Mouse (Mus musculus) spleen, embryonic (tissue): ENCODE measurements at regions not wholly inside any gene's neighbourhood (a gene's known extent, or its start where the extent isn't known, plus 50 kb on each side); places are given as distances from the start of the nearest gene placed in this dataset.

ENCODE experiments used
- CTCF ChIA-PET: fragments of 350-600 bp; sonication (Branson Sonifier 250); formaldehyde crosslinking; loops from one replicate; lab custom pipeline; 2022; lab: Charles Lee

DNA sequence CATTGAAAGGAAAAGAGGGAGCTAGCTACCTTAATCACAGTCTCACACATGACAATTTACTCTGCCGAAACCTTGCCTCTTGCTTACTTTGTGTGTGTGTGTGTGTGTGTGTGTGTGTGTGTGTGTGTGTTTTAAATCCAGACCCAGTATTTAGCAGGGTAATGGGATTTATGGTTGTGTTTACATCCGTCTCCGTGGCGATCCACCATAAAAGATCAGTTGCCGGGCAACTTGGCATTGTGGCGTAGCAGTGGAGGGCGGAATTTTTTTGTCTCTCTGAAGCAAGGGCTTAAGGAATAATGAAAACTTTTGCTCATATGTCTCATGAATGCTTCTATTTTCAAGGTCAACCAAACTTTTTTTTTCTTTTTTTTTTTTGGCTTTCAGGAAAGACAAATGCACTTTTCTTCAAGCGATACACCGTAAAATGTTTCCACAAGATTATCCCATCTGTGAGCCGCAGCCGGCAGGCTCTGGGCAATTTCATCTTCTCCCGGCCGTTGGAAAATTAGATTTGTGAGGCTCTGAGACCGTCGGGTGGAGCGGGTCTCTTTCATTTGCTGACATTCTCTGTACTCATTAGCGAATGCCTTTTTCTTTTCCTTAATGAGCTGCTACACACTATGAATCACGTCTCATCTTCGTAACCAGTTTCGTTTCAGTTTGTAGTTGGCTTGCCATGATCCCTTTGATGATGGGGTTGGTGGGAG, 53.9 kb upstream of the Ptch1 start:
- CTCF ChIA-PET = no interaction called here

DNA sequence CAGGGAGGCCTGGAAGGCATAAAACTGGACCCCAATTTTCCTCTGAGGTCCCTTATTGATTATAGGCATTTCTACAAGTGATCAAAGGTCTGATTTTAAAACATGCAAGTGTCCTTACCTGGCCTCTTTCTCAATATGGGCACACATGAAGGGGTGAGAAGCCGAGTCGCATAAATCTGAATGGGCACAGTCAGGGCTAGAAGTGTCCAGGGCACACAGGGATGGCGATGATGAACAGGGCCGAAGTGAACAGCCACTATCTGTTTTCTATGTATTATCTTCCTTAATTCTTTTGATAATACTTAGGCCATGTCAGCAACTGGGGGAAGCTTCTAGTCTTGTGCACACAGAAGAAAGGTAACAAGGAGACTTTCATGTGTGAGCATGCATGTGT, 54.5 kb upstream of the Ptch1 start:
- CTCF ChIA-PET = no interaction called here

DNA sequence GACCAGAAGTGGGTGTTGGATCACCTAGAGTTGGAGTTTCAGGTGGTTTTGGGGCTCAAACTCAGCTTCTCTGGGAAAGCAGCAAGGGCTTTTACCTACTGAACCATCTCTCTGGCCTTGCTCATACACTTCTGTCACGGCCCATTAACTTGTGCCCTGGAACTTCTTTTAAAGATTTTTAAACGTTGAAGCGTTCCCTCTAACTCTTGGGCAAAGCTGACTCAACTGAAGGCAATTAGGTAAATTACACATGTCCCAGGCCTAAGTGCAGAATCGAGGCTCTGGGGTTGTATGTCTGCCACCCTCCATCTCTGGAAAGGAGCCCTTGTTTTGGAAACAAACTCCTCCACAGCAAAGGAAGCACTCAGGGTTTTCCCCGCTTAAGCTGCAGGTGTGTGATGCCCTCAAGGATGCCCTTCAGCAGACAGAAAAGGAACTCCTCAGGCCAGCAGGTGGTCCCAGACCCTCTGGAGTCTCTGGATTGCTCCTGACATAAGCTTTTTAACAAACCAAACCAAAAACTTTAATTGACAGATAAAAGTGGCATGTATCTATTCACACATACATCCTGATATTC, 58.5 kb upstream of the Ptch1 start:
- CTCF ChIA-PET = no interaction called here

DNA sequence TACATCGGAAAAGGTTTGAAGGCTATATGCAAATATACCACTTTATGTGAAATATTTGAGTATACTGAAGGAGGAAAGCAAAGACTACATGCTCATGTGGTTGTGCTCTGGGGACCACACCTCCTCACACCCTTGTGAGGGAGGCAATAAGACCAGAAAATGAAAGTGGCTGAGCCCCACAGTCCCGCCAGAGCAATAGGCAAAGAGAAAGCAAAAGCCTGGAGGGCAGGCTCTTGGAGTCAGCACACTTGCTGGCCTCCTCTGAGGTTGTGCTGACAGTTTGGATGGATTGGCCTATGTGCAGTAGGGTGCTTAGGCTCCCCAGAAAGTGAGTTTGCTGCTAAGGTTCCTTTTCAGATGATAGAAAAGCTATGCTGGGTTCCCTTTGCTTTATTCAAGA, 60.9 kb upstream of the Ptch1 start:
- CTCF ChIA-PET = interaction anchor here (0.7 kb wide), 1 partner anchor 452 kb away, joined by 3 read pairs; no protein-coding TSS in a partner anchor

DNA sequence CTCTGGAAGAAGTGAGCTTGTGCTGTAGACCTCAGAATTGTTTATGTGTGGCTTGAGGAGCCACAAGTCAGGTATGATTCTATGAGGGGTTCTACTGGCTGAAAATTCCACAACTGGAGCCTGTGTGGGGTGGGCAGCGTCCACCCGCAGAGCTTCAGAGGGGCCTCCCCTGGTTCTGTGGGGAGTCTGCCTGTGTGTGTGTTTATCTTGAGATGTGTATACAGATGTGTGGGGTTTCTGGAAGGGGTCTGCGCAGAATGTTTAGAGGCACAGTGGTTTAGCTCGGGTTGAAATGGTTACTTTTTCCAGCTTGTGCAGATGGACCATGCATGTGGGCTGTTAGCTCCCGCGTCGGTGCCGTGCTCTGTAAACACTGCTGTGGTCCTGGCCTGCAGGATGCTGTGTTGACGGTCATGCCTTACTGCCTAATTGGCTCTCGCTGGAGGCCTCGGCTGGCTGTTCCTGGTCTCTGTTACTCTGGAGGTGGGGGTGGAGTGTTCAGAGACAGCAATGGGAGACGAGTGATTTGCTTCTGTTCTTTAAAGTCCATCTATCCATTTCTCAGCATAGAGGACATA, 68.3 kb upstream of the Ptch1 start:
- CTCF ChIA-PET = no interaction called here

DNA sequence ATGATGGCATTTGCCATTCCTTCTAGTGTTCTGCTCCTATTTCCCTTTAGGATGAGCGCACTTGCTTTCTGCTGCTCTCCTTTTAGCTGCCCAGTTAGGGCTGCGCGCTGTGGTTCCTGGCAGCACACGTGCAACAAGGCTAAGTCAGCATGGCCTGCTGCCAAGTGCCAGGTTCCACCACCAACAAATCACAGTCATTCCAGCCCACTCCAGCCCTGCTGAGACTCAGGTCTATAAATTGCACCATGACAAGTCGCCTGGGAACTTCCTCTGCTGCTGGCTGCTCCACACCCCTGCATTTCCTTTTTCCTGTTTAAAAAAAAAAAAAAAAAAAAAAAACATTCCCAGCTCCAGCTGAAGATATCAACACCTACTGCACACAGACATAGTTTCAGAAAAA, 69.2 kb upstream of the Ptch1 start:
- CTCF ChIA-PET = no interaction called here

DNA sequence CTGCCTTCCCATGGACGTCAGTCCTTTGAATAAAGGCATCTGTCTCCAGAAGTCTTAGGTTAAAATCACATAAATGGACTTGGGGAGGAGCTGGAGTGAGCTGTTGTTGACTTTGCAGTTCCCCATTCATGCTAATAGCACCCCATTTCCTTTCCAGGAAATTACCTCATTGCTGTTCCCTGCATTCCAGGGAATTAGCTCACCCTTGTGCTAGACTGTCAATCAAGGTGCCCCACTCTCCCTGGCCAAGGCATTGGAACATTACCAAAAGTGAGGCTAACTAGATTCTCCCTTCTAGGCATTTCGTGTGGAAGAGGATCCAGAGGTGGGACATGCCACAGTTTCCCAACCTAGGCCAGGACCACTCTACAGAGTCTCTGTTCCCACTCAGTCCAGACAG, 70.0 kb upstream of the Ptch1 start:
- CTCF ChIA-PET = no interaction called here

DNA sequence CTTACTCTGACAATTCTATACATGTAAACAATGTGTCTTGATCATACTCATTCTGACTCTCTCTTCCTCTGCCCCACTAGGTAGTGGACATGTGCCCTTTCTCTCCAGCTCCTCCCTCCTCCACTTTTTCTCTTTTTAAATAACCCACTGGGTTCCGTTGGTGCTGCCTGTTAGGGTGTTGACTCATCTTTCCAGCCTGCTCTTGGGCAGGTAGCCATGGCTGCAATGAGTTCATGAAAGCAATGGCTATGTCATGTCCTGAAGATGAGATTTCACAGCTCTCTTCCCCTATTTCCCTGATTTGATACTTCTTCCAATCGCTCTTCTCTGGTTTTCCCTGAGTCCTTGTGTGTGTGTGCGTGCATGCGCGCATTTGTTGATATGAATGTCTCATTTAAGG, 70.9 kb upstream of the Ptch1 start:
- CTCF ChIA-PET = no interaction called here

DNA sequence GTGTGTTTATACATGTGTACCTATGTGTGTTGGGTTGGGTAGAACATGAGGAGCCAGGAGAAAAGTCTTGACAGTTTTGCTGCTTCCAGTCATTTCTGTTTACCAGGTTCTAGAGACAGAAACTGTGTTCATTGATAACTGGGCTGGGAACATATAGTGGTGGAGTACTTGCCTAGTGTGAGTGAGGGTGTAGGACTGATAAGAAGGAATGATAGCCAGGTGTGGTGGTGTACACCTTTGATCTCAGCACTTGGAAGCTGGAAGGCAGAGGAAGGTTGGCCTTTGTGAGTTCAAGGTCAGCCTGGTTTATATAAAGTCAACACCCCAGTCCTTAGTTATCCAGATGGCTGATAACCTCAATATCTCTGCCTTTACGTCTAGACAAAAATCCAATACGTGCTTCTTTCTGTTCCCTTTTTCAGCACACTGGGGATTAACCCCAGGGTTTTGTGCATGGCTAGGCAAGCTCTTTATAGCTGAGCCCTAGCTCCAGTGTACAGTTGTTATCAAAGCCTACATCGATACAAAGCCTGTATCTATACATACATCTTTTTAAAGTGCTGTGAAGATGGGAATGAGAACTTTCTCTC, 75.8 kb upstream of the Ptch1 start:
- CTCF ChIA-PET = no interaction called here

DNA sequence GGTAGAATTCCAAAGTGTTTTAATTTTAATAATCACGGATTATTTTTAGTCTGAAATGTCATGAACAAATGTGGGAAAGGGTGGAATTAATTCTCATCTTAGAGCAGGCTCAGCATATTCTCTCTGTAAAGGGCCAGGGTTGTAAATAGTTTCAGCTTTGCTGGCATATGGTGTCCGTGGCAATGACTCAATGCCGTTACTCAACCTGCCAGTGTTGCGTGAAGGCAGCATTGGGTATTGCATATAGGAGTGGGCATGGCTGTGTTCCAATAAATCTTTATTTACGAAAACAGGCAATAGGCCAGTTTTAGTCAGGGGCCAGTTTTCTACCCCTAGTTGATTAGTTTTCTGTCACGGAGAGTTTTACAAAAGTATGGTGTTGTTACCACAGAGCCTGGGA, 81.1 kb upstream of the Ptch1 start:
- CTCF ChIA-PET = no interaction called here

DNA sequence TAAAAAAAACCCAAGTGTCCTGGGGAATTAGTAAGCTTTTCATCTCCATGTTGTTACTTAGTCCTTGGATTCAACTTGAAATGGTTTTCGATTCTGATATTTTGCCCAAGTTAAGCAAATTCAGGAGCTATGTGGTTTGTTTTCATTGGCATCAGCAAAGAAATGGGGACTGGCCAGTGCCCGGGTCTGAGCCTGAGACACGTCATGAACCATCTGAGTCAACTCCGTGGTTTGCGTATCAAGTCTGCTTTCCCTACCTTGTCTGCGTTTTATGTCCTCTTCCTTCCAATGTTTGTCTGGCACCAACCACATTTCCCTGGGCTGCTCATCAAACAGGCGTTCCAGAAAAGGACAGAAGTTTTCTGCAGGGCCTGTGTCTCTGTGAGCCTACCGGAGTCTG, 83.7 kb upstream of the Ptch1 start:
- CTCF ChIA-PET = no interaction called here

DNA sequence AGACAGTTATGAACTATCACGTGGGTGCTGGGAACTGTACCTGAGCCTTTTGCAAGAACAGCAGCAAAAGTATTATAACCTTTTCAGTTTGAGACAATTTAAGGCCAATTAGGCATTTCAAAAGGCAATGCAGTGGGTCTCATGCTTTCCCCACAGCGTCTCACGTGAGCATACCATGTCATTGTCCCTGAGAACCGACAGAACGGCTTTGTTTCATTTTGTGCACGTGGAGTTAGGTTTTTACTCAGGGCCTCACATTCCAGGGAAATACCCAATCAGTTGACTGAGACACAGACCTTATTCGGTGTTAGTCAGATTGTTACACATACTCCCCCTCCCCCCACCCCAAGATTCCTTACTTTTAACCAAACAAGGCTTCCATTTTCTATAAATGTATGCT, 86.0 kb upstream of the Ptch1 start:
- CTCF ChIA-PET = no interaction called here

DNA sequence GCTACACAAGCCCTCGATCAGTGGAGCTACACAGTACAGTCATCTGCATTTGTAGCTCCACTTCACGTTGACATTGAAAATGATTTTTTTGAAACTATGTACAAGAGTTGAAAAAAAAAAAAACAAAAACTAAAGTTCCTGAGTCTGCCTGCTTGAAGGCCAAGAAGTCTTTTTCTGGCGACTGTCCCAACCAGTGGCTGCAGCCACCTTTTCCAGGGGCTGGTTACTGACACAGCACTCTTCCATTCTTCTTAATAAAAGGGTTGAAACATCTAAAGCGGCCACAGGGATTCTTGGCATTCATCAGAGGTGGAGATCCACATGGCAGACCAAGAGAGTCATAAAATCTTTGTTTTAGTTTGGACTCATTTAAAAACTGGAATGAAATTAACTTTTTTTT, 87.0 kb upstream of the Ptch1 start:
- CTCF ChIA-PET = no interaction called here

DNA sequence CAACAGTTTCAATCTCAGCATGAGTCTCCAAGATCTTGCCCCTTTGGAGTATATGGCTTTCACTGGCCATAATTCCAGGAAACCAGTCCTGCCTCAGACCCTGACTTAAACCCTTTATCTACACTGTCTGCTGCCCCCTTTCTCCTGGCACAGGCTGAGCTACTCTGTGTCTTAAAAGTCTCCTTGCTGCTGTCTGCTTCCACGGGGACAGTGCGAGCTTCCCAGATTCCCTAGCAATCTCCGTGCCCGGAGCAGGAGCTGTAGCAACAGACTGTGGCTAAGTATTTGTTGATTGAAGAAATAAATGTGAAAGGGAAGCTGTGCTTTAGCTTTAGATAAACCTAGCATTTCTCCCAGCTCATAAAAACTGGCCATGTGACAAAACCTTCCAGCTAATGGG, 95.2 kb upstream of the Ptch1 start:
- CTCF ChIA-PET = no interaction called here

DNA sequence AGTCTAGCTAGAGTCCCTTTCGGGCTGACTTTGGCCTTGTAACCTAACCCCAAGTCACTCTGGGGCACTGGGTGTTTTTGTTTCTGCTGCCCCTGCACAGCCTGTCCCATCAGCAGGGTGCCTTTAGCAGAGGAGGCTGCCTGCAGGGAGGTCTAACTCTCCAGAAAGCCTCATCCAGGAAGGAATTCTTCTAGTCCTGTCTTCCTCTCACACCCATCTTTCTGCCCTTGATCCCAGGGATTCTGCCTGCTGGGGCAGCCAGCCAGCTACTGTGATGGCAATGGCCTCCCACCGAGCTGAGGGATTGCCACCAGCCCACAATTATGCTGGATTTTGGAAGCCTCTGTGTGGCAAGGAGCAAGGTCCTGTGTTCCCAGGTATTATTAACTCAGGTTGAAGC, 95.6 kb upstream of the Ptch1 start:
- CTCF ChIA-PET = interaction anchor here (0.6 kb wide), 1 partner anchor 1216 kb away, joined by 8 read pairs; no protein-coding TSS in a partner anchor

DNA sequence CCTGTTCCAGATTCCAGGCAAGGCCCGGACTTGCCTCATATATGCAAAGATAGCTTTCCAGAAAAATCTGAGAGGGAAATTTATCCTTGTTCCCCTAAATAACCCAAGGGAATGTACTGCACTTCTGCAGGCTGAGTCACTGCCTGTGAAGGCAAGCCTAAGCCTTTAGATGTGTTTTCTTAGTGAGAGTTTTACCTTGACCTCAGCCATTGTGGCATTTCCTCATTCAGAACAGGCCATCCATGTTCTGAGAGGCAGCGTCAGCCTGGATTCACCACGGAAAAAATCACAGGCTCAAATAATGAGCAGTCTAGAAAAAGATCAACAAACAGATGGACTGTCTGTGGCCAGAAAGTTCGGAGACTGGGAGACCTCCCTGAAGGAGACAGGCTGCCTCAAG, 99.0 kb upstream of the Ptch1 start:
- CTCF ChIA-PET = no interaction called here

DNA sequence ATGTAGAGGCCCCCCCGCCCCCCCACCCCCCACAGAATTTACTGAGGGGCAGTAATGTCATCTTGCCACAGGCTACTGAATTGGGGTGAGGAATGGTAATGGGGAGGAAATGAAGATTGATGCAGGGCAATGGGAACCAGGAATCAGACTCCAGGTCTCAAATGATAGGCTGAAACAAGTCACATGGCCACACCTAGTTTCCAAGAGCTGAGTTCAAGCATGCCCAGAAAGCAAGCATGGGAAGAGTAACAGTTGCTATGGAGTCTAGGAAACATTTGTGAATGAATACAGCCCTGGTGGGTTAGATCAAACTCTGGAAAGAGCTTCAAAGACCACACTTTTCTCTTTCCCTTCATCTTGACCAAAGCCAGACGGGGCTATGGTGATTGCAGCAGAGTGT, 104.3 kb upstream of the Ptch1 start:
- CTCF ChIA-PET = no interaction called here

DNA sequence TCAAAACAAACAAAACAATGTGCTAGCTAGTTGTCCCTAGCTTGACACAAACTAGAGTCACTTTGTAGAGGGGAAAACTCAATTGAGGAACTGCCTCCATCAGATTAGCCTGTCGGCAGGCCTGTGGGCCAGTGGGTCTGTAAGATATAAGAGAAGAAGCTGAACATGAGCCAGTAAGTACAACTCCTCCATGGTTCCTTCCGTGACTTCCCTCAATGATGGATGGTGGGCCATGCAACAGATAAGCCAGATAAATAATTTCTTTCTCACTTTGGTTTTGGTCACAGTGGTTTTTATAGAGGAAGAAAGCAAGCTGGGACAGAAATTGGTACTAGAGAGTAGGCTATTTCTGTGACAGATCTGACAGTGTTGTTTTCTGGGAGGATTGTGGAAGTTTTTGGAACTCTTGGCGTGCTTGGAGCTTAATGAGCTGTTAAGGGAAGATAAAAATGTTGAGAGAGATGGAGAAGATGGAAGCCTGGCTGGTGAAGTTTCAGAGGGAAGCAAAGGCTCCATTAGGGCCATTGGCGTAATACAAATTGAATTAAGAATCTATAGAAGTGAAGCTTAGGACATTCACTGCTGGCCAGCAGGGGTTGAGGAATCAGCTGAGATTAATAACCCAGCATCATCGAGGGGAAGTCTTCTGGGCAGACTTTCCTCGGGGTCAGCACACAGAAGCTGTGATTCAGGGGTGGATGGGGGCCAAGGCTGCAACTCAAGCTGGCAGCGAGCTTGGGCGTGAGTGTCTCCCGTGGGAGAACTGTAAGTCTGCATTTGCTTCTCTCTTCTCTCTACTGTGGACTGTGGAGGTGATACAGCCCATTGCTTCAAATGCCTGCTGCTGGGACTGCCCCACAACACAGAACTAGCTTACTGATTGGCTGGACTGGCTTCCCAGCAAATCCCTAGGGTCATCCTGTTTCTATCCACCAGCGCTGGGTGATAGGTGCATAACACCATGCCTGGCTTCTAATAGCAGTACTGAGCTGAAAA, 105.2 kb upstream of the Ptch1 start:
- CTCF ChIA-PET = no interaction called here

DNA sequence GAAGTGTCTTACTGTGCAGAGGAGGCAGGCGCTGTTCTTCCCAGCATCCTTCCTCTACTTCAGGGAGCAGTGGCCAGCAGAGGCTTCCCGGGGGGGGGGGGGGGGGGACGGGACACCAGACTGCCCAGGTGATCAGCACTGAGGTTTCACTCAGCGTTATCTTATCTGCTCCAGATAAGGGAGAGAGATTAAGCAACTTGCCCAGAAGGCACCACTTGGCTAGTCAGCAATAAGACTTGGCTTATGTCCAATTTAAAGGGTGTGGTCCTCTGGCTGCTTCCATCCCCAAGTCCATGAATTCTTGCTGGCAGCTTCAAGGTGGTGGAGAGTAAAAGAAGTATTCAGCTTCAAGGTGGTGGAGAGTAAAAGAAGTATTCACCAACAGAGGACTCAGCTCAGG, 108.9 kb upstream of the Ptch1 start:
- CTCF ChIA-PET = no interaction called here

DNA sequence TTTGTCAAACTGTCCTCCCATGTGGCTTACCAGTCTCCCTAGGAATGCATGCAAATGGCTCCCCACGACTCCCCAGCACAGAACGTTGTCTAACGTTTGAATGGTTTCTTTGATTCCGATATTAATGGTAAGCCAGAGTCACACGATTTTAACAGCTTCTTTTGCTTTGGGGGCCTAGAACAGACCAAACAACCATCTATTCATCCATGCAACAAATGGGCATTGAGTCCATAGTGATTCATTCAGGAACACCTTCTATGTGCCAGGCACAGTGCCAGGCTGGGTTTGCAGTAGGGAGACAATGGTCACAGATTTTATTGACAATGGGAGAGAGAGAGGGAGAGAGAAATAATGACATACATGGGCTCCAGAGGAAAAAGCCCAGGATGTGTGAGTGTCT, 118.6 kb upstream of the Ptch1 start:
- CTCF ChIA-PET = no interaction called here

DNA sequence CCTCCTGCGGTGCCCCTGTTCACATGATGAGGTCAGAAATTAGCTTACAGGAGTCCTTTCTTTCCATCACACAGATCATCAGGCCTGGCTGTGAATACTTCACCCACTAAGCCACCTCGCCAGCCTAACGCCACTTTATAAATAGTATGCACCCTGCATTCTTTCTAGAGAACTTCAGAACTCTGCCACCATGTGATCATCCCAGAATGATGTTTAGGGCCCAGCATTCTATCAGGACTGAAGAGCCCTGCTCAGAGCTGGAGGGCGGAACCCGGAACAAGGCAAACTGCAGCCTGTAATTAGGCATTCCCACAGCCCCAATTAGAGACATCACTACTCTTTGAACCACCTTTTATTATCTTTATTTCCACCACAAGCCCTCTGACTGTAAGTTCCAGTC, 120.2 kb upstream of the Ptch1 start:
- CTCF ChIA-PET = no interaction called here

DNA sequence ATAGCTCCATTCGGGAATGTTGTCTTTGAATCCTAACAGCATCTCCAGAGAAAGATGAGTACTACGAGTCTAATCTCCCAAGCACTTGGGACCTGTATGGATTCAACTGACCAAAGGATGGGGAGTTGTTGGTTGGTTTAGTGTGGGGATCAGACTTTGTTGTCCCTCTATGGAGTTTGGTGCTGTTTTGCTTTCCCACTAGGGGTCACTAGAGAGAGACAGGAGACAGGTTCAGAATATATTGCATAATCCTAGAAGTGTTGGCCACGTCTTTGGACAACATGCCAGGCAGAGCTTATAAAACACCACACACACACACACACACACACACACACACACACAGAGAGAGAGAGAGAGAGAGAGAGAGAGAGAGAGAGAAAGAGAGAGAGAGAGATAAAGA, 118.6 kb upstream of the Ercc6l2 start:
- CTCF ChIA-PET = interaction anchor here (0.6 kb wide), 1 partner anchor 21 kb away, joined by 5 read pairs; no protein-coding TSS in a partner anchor
